Mouse (Mus musculus) CH12F3 (cell line): ENCODE results near the gene Osgep.
"Not testable (repeated sequence)": the region's sequence is repeated elsewhere in the genome, so short reads cannot be mapped to it uniquely, and the experiment has no call there.

Experiments
- in situ Hi-C: fragments of 300-500 bp; cut with MboI; formaldehyde crosslinking; loops from 2 replicates; pipeline ENCODE4 v1.14.3; 2020; ENCODE audit warnings: low sequenced_read_pairs

The Osgep gene

DNA sequence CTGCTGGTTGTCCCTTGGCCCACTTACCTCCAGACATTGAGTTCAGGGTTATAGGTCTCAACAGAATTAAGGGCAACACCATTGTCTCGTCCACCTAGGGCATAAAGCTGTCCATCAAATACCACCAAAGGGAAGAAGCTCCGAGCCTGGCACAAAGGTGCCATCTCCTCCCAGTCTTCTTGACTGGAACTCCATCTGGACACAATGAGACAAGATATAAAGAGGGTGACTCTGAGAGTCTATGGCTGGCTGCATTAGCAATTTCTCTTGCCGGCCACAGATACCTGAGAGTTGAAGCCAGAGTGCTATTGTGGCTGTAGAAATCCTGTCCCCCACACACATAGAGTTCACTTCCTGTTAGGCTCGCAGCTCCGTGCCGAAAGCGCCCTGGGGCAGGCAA lies 32.6 kb downstream of the Osgep start:
- in situ Hi-C loops = no loop called here

- in situ Hi-C loops = no loop called here
Observed at GRCm38 (mm10) chr14:50891621-50892020, 33.1 kb downstream of the Osgep start.

GRCm38 (mm10) chr14:50876236-50876950 lies 48.3 kb downstream of the Osgep start:
- in situ Hi-C loops = no loop called here

- in situ Hi-C loops = no loop called here
Observed at GRCm38 (mm10) chr14:50875591-50876230, 49.0 kb downstream of the Osgep start.

GRCm38 (mm10) chr14:50875175-50875574 lies 49.5 kb downstream of the Osgep start:
- in situ Hi-C loops = no loop called here

DNA sequence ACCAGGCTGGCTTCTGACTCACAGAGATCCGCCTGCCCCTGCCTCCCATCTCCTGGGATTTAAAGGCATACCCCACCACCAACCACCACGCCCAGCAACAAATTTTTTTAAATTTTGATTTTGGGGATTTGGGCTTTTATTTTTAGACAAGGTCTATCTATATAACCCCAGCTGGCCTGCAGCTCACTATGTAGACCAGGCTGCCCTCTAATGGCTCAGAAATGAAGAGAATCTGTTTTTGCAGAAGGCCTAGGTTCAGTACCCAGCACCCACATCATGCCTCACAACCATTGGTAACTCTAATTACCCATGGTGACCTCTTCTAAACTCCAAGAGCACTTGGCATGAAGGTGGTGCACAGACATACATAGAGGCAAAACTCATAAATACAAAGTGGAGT lies 53.4 kb downstream of the Osgep start:
- in situ Hi-C loops = no loop called here

- in situ Hi-C loops = no loop called here
Observed at GRCm38 (mm10) chr14:50870805-50871143, 53.9 kb downstream of the Osgep start.

DNA sequence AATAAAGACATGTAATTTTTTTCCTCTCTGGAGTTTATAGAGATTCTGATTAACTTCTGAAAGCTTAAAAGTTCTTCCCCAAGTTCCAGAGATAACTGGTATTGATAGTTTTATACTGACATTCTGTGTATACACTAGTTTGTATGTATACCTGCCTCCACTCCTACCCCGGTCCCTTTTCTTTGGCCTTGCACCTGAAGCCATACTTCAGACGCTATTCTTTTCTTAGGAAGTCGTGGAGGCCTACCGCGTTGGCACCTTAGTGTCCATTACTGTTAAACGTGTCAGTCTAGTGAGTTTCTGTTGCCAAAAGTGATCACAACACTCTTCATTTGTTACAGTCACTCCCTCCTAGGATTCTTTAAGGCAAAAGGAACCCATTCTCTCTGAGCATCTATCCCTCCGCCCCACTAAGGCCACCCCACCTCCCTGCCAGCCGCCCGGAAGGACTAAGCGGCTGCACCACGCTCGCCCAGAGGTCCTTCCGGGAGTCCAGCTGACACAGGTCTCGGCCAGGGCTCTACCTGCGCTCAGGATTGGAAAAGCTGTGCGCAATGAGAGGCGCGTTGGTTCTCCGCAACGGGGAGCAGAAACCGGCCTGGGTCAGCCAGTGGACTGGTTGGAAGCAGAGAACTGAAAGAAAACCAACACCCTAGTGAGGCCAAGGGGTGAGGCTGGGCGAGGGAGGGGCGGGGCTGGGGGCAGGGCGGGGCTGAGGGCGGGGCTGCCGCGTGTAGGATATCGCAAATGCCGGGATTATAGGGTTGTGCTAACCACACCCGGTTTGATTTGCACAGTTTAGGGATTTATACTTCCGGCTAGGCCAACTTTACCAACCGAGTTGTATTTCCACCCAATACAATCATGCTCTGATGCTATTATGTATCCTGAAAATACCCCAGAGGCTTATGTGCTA lies 54.5 kb downstream of the Osgep start, which contains the start of gene Tep1:
Gene Tep1 (minus strand): TSS at position 672 of the 916 bp plus-strand sequence.
- in situ Hi-C loops = no loop called here

GRCm38 (mm10) chr14:50868656-50869055 lies 56.0 kb downstream of the Osgep start:
- in situ Hi-C loops = no loop called here

DNA sequence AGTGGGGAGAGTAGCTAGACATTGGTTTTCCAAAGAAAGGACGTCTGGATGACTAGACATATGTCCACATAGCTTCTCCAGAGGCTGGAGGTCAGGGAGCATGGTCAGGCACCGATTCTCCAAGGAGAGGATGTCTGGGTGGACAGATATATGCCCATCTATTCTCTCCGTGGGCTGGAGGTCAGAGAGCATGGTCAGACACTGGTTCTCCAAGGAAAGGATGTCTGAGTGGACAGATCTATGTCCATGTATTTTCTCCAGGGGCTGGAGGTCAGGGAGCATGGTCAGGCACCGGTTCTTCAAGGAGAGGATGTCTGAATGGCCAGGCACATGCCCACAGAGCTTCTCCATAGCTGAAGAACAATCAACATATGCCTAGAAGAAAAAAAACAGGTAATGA lies 56.5 kb downstream of the Osgep start:
- in situ Hi-C loops = no loop called here

DNA sequence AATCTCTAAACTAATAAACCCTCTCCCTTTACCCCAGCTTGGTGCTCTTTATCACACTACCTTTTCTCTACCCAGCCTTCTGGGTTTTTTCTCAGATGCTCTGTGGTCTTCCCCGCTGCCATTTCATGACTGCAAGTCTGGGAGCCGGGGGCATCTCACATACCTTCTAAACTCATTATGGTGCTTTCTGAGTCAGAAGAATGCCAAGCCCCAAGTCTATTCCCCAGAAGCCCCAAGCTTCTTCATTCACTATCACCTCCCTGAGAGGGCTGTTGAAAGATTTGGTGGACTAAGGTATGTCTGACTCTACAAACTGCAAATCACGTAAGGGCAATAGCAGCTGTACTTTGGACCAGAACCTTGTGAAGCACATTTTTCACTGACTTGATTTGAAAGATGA lies 57.7 kb downstream of the Osgep start:
- in situ Hi-C loops = no loop called here

GRCm38 (mm10) chr14:50865005-50865404 lies 59.7 kb downstream of the Osgep start:
- in situ Hi-C loops = not testable (repeated sequence)

DNA sequence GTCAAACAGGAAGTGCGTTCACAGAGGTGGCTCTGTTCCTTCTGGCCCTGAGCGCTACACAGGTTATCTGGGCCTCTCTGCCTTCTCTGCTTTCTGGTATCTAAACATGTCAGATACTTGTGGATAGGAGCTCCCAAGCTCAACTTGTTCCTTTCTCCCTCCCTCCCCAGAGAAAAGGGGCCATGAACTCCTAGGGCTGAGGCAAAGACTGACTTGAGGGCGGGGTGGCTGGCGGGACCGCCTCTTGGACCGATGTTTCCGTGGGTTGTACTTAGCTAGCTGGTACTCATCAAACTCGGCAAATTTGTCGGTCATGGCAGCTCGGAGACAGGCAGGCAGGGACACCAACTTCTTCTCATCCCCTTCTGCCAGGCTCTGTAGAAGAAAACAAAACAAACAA lies 62.1 kb downstream of the Osgep start:
- in situ Hi-C loops = no loop called here
